Mouse (Mus musculus) heart, embryonic 11.5 days (tissue): ENCODE data around the gene Prmt3. TPM values are rescaled to one million over a fixed set of nuclear protein-coding genes. Genes with fewer than 3 reads are reported as not detected.

Source experiments
- ATAC-seq: fragments of 200-750 bp; cut with Nextera tagmentation; replicated peaks from 2 replicates; pipeline ENCODE4 v1.8.0; 2017; ENCODE audit warnings: moderate library complexity; ENCODE audit not compliant: insufficient number of reproducible peaks, low FRiP score, low TSS enrichment
- H3K27ac ChIP-seq: fragments of 300-500 bp; sonication (generic); 2 replicates; pipeline ENCODE4 v1.5.1; 2014; ENCODE audit warnings: mild to moderate bottlenecking, low read depth, low read length
- H3K27me3 ChIP-seq: fragments of 300-500 bp; sonication (generic); 2 replicates; pipeline ENCODE4 v1.6.1; 2014; ENCODE audit warnings: mild to moderate bottlenecking, low read length, mixed read lengths; ENCODE audit not compliant: control insufficient read depth, insufficient read depth
- H3K36me3 ChIP-seq: fragments of 300-500 bp; sonication (generic); 2 replicates; pipeline ENCODE4 v1.6.1; 2014; ENCODE audit warnings: mild to moderate bottlenecking, low read length, moderate library complexity, mixed read lengths; ENCODE audit not compliant: control insufficient read depth, insufficient read depth
- H3K4me1 ChIP-seq: fragments of 300-500 bp; sonication (generic); 2 replicates; pipeline ENCODE4 v1.6.1; 2014; ENCODE audit warnings: low read length; ENCODE audit not compliant: control insufficient read depth, insufficient read depth
- H3K4me2 ChIP-seq: fragments of 300-500 bp; sonication (generic); 2 replicates; pipeline ENCODE4 v1.6.1; 2014; ENCODE audit warnings: mild to moderate bottlenecking, moderate library complexity
- H3K4me3 ChIP-seq: fragments of 300-500 bp; sonication (generic); 2 replicates; pipeline ENCODE4 v1.5.1; 2014; ENCODE audit warnings: low read depth, low read length
- H3K9ac ChIP-seq: fragments of 300-500 bp; sonication (generic); 2 replicates; pipeline ENCODE4 v1.6.1; 2014; ENCODE audit warnings: mild to moderate bottlenecking, low read depth, low read length, moderate library complexity
- H3K9me3 ChIP-seq: fragments of 300-500 bp; sonication (generic); replicated peaks from 2 replicates; pipeline ENCODE4 v1.6.1; 2016; ENCODE audit warnings: low read length; ENCODE audit not compliant: control insufficient read depth
- WGBS: fragments of 180-500 bp; shearing (Covaris S2); extraction: QIAGEN DNeasy Blood & Tissue Kit; methylation state at CpG from one replicate; pipeline ENCODE4 v1.1.7; 2014; ENCODE audit not compliant: insufficient replicate concordance; 5-methylcytosine and 5-hydroxymethylcytosine counted together
- polyA plus RNA-seq: library from polyadenylated mRNA; unstranded; fragments of >200 nt; fragmentation: Nextera tagmentation; extraction: Ambion mirVana; gene quantifications from 2 replicates; pipeline ENCODE4 v1.2.1, GENCODE M21; 2014

Gene Prmt3
- polyA plus RNA-seq: 51.6 and 51.9 TPM in 2 replicates

DNA sequence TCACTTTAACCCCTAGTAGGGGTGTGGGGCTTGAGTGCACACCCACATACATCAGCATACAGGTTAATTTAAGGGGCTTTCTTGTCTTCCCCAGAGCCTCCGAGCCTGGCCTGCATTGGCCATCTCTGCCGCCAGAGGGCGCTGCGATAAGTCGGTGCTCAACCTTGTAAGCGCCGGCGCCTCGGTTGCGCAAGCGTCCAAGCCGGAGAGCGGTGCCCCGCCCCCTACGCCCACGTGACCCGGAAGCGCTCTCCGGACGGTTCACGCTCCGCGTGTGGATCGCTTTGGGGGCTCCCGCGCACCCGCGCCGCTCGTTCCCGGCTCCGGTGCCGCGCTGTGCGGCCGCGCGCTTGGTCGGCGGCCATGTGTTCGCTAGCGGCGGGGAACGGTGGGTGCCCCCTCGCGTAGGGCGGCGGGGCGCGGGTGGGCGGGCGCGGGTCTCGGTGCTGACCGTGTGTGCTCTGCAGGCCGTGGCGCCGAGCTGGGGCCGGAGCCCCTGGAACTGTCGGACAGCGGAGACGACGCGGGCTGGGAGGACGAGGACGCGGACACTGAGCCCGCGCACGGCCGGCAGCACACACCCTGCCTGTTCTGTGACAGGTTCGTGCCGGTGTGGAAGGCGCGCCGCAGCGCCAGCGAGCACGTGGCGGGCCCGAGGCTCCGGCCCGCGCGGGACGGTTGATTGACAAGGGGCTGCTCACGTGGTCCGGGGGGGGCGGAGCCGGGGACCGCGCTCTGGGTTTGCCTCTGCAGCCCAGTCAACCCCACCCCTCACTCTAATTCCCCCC, at the start of gene Prmt3:
Gene Prmt3, plus strand, starts transcription at position 233 of the 788 bp plus-strand sequence.
- peak within 1 kb of the TSS; percentile 86 for H3K4me2 ChIP-seq
- peaks cover 13% of the 10 kb centered on the region for H3K4me1 ChIP-seq
- peaks cover 11% of the 10 kb centered on the region for H3K36me3 ChIP-seq
- WGBS: under 1% methylated on average over 83 of the region's 92 CpGs
- H3K27ac ChIP-seq: peak within 1 kb of the TSS; percentile 57
- H3K4me3 ChIP-seq: peak within 1 kb of the TSS; percentile 82
- H3K27me3 ChIP-seq: no peaks in the 10 kb centered on the region
- ATAC-seq: peak; percentile 95
- peak within 1 kb of the TSS; percentile 83 for H3K9ac ChIP-seq
- H3K9me3 ChIP-seq: no peaks in the 10 kb centered on the region

DNA sequence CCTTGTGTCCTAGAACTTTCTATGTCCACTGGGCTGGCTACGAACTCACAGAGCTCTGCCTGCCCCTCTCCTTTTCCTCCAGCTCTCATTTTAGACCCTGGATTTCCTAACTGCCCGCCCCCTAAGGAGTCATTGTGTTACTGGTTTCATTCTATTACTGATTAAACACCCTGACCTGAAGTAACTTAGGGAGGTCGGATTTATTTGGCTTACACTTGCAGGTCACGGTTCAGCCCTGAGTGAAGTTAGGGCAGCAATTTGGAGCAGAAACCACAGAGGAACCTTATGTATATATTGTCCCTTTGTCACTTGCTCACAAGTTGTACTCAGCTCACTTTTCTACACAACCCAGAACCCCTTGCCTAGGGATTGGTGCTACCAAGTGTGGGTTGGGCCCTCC, 43.8 kb upstream of the Prmt3 start:
- Histone ChIP-seq H3K27me3 (no peaks in the 10 kb centered on the region), H3K9ac (no peak overlapping the region), H3K36me3 (no peaks in the 10 kb centered on the region), H3K27ac (no peak overlapping the region), H3K4me1 (no peaks in the 10 kb centered on the region), H3K4me3 (no peak overlapping the region), H3K9me3 (no peaks in the 10 kb centered on the region), H3K4me2 (no peak overlapping the region)
- no peak for ATAC-seq
- 62% methylated on average over 4 of the region's 4 CpGs for WGBS

DNA sequence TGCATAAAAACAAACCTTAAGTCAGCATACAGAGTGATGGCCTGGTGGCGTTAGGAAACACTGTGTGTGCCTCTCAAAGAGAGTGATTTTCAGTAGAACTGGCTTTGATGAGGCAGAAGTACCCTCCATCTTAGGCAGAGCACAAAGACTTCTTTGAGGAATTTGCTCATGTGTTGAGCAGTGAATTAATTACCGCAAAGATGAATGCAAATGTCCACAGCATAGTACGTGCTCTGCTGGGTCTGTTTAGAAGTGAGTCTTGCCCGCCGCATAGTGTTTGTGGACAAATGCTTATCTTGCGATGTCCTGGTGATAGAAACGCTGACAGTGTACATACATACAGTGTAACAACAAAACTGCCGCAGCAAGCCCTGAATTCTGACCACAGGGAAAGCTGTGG, 38.7 kb upstream of the Prmt3 start:
- no peak overlapping the region for H3K4me2 ChIP-seq
- no peak overlapping the region for H3K9ac ChIP-seq
- H3K4me3 ChIP-seq: no peak overlapping the region
- no peaks in the 10 kb centered on the region for H3K27me3 ChIP-seq
- H3K4me1 ChIP-seq: 0 out of 2 replicates have a peak, but pooled peaks cover 2% of the 10 kb centered on the region
- no peaks in the 10 kb centered on the region for H3K36me3 ChIP-seq
- 56% methylated on average over 8 of the region's 8 CpGs for WGBS
- no peak overlapping the region for H3K27ac ChIP-seq
- ATAC-seq: no peak
- H3K9me3 ChIP-seq: no peaks in the 10 kb centered on the region

DNA sequence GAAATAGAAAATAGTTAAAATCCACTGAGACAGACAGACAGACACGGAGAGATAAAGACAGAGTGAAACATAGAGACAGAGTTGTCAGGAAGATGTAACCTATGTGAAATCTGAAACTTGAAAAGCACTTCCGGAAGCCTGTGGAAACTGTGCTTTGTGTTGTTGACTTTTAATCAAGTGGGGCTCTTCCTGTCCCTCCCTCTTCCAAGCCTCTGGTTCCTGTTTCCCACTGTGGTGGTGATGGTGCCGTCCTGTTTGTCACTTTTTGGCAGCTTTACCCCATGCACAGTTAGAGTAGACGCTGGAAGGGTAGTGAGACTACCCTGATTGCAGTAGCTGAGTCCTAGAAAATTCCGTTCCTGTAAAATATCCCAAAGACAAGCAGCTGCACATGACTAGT, 36.7 kb upstream of the Prmt3 start:
- no peak; the same call in 1 of the 2 replicates for ATAC-seq
- Histone ChIP-seq H3K4me2 (no peak overlapping the region), H3K4me3 (no peak overlapping the region), H3K9me3 (no peaks in the 10 kb centered on the region), H3K4me1 (0 out of 2 replicates have a peak, but pooled peaks cover 2% of the 10 kb centered on the region), H3K9ac (no peak overlapping the region), H3K27ac (no peak overlapping the region), H3K27me3 (no peaks in the 10 kb centered on the region; the same call in 1 of the 2 replicates), H3K36me3 (no peaks in the 10 kb centered on the region)
- 26% methylated on average over 5 of the region's 5 CpGs for WGBS

DNA sequence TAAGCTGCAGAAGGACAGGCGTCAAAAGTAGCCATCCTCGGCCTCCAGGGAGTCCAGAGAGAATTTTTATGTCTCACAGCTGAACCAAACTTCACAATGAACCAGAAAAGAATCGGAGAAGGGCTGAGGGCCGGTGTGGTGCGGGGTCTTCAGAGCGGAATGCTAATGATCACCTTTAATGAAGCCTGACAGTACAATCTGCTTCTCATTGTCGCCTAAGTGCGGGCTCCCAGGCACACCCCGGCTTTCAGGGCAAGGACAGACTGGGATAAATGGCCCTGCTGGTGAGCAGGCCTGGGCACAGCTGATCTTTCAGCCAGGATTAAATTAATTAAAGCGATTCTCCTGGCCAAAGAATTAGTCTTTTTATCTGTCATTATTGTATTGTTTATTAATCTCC, 36.2 kb upstream of the Prmt3 start:
- 0 out of 2 replicates have a peak, but pooled peaks cover 2% of the 10 kb centered on the region for H3K4me1 ChIP-seq
- H3K27ac ChIP-seq: no peak overlapping the region
- no peaks in the 10 kb centered on the region; the same call in 1 of the 2 replicates for H3K27me3 ChIP-seq
- ATAC-seq: no peak
- no peak overlapping the region for H3K9ac ChIP-seq
- 37% methylated on average over 10 of the region's 10 CpGs for WGBS
- no peak overlapping the region for H3K4me3 ChIP-seq
- no peak overlapping the region for H3K4me2 ChIP-seq
- no peaks in the 10 kb centered on the region for H3K9me3 ChIP-seq
- no peaks in the 10 kb centered on the region for H3K36me3 ChIP-seq

GRCm38 (mm10) chr7:49751148-49751547, 27.0 kb upstream of the Prmt3 start:
- Histone ChIP-seq H3K4me1 (no peaks in the 10 kb centered on the region), H3K27me3 (peaks cover 9% of the 10 kb centered on the region), H3K27ac (no peak overlapping the region), H3K4me2 (no peak overlapping the region), H3K4me3 (no peak overlapping the region), H3K36me3 (no peaks in the 10 kb centered on the region), H3K9ac (no peak overlapping the region), H3K9me3 (no peaks in the 10 kb centered on the region)
- ATAC-seq: no peak
- WGBS: 10% methylated on average over 4 of the region's 4 CpGs

DNA sequence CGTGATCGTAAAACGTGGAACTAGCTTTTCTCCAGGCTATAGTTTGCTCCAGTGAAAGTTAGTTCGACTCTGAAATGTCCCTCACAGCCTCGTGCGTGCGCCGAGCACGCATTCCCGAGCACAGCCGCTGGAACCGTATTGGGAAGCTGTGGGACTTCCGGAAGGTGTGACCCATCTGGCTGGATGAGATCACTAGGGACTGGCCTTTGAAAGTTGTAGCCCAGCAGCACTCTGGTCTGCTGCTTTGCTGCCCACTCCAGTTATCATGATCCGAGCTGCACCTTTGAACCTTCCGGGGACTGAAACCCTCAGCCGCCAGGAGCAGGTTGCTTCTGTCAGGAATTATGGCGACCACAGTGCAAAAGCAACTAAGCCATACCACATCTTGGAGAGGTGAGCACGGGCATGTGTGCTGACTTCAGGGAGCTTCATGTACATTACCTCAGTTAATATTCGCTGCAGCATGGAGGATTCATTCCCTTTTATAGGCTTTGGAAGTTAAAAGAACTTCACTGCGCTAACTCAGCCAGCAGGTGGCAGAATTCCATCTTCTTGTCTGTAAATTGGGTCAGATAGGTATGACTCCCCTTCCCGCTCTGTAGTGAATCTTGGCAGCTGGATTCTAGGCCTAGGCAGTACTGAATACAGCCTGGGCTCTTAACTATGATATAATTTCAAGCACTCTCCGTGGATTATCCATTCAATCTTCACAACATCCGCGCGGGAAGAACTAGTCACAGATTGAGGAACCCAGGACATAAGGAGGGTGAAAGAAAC, 25.2 kb upstream of the Prmt3 start:
- Histone ChIP-seq H3K27ac (no peak overlapping the region), H3K4me1 (no peaks in the 10 kb centered on the region), H3K9me3 (no peaks in the 10 kb centered on the region), H3K36me3 (no peaks in the 10 kb centered on the region), H3K4me3 (peak overlapping the region; percentile 33), H3K4me2 (peak overlapping the region; percentile 55), H3K9ac (no peak overlapping the region), H3K27me3 (peaks cover 15% of the 10 kb centered on the region)
- 24% methylated on average over 25 of the region's 25 CpGs for WGBS
- no peak for ATAC-seq

DNA sequence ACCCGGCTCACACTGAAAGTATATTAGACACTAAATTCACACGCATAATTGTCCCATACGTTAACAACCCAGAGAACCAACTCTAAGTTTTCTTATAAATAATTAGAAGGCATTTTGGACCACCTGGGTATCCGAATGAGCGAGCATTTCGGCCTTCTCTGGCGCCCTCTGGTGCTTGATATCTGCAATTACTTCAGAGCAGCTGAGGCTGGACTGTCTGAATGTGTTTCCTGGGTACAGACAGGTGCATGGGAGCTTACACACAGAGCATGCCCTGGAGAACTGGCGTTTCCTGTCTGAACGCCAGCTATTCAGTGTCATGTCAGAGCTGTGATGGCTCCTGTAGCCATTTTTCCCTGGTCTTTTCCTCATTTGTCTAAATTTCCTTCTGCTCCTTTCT, 23.4 kb upstream of the Prmt3 start:
- Histone ChIP-seq H3K27me3 (peaks cover 18% of the 10 kb centered on the region), H3K4me2 (no peak overlapping the region), H3K9me3 (no peaks in the 10 kb centered on the region), H3K36me3 (no peaks in the 10 kb centered on the region), H3K4me1 (0 out of 2 replicates have a peak, but pooled peaks cover 4% of the 10 kb centered on the region), H3K4me3 (no peak overlapping the region), H3K27ac (no peak overlapping the region), H3K9ac (no peak overlapping the region)
- WGBS: 6% methylated on average over 9 of the region's 9 CpGs
- ATAC-seq: no peak
